In genomic region chr8:109885294-109885693, GRCm38 (mm10) we compare ENCODE assay signal across 16 mouse cellular contexts.
"Had no signal": no experiment of that assay in that cellular context is flagged by ENCODE, and none has a peak within 500 bp of the region (broad histone marks: within the 10 kb centered on the region; RNA-seq: fewer than 3 reads in every experiment).

No protein-coding gene starts in this region.

- DNase-seq: retina, postnatal 1 day; right cerebral cortex, adult 18-20 months; right cerebral cortex, postnatal 14 days; right cerebral cortex, postnatal 25 days; right cerebral cortex, postnatal 4 days; spleen, adult 18-20 months; thymus, adult 18-20 months; thymus, adult 2 months; thymus, postnatal 14 days; thymus, postnatal 25 days; thymus, postnatal 36 days; thymus, postnatal 4 days had no signal

- H3K4me2 ChIP-seq: neural tube, embryonic 13.5 days; neural tube, embryonic 15.5 days; stomach, embryonic 15.5 days had no signal

- H3K9ac ChIP-seq: neural tube, embryonic 13.5 days; neural tube, embryonic 15.5 days; stomach, embryonic 15.5 days had no signal

- H3K27me3 ChIP-seq: neural tube, embryonic 13.5 days; neural tube, embryonic 15.5 days; stomach, embryonic 15.5 days had no signal

- H3K4me3 ChIP-seq: neural tube, embryonic 13.5 days; neural tube, embryonic 15.5 days; stomach, embryonic 15.5 days had no signal

- H3K27ac ChIP-seq: neural tube, embryonic 13.5 days; neural tube, embryonic 15.5 days; stomach, embryonic 15.5 days; stomach, postnatal 0 days had no signal

- H3K9me3 ChIP-seq: neural tube, embryonic 13.5 days; neural tube, embryonic 15.5 days; stomach, embryonic 15.5 days had no signal

- H3K4me1 ChIP-seq: neural tube, embryonic 13.5 days; neural tube, embryonic 15.5 days; stomach, embryonic 15.5 days had no signal
